In the genomic region with DNA sequence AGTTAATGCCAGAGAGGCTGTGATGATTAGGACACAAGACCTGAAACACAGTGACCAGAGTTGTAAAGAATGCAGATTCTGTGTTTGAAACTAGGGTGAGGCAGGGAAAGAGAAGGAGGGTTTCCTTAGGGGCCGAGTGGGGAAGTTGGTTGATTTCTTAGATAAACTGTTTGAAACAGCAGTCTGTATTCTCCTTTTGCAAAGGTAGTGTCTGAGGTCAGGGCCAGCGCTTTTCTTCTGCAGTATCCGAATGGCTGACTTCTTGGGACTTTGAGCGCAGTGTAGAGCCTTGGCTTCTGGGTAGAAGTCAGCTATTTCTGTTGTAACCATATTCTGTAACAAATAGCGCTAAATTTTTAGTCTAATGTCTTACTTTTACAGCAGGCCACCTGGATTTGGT, we compare ENCODE assay signal across 24 mouse cellular contexts.
DNase-seq lines count a peak whose midpoint lies in the region; ATAC-seq and TF ChIP-seq lines count a peak whose summit lies in the region.
"Had no signal": no experiment of that assay in that cellular context is flagged by ENCODE, and none has a peak within 500 bp of the region (broad histone marks: within the 10 kb centered on the region; RNA-seq: fewer than 3 reads in every experiment).

No protein-coding gene starts in this region.

- peaks cover 15% of the 10 kb centered on the region for H3K4me1 ChIP-seq in heart, embryonic 10.5 days
- H3K4me1 ChIP-seq in midbrain, embryonic 10.5 days, result peaks cover 5% of the 10 kb centered on the region; the same call in 1 of the 2 replicates
- H3K4me1 ChIP-seq in midbrain, embryonic 16.5 days (ENCODE audit: control insufficient read depth, insufficient read depth, low read length), result no peaks in the 10 kb centered on the region
- H3K4me1 ChIP-seq in CH12.LX (ENCODE audit: control insufficient read depth in 1 of 2, insufficient read depth in 2 of 2) (peaks cover 14 to 24% of the 10 kb centered on the region in 2 experiments), MEL (ENCODE audit: control insufficient read depth in 1 of 2, insufficient read depth in 2 of 2, low read length in 2 of 2) (peaks cover 11 to 14% of the 10 kb centered on the region in 2 experiments)

- in situ Hi-C loops in CH12.LX (cut with MboI; ENCODE audit: low pct_ligation_motif_present, low pct_unique_long_range_greater_than_20kb, low sequenced_read_pairs), result no loop called here

- dilution Hi-C loops in CH12.LX (cut with MboI; ENCODE audit: extremely low pct_ligation_motif_present, extremely low pct_unique_long_range_greater_than_20kb, low sequenced_read_pairs), result no loop called here

- H3K36me3 ChIP-seq in heart, embryonic 10.5 days, result no peaks in the 10 kb centered on the region
- H3K36me3 ChIP-seq in midbrain, embryonic 10.5 days, result no peaks in the 10 kb centered on the region
- H3K36me3 ChIP-seq in midbrain, embryonic 16.5 days (ENCODE audit: control insufficient read depth, insufficient read depth, low read length), result no peaks in the 10 kb centered on the region
- H3K36me3 ChIP-seq in CH12.LX (replicated peaks in 1 of 2; ENCODE audit: control insufficient read depth in 1 of 2, insufficient read depth in 1 of 2, low read length in 1 of 2) (no peaks in the 10 kb centered on the region), MEL (ENCODE audit: control insufficient read depth in 1 of 2, insufficient read depth in 2 of 2, low read length in 2 of 2) (peaks cover 0 to 15% of the 10 kb centered on the region in 2 experiments; a peak in 2 of 4 replicates)
- H3K36me3 ChIP-seq: G1E had no signal

- TF ChIP-seq CTCF in CH12.LX (conservative IDR thresholded peaks at IDR 0.05 in 1 of 2, IDR thresholded peaks at IDR 0.05 in 1 of 2; ENCODE audit: low read depth in 2 of 2, low read length in 2 of 2) (no peak), MEL (IDR thresholded peaks at IDR 0.05 in 2 of 3, conservative IDR thresholded peaks at IDR 0.05 in 1 of 3; ENCODE audit: control insufficient read depth in 1 of 3, insufficient read depth in 1 of 3, low read depth in 2 of 3, low read length in 3 of 3, poor library complexity in 1 of 3, severe bottlenecking in 1 of 3) (no peak)

- H3K9me3 ChIP-seq in heart, embryonic 10.5 days, result no peaks in the 10 kb centered on the region
- peaks cover 5% of the 10 kb centered on the region; the same call in 1 of the 2 replicates for H3K9me3 ChIP-seq in midbrain, embryonic 10.5 days (replicated peaks)
- H3K9me3 ChIP-seq in midbrain, embryonic 16.5 days (replicated peaks; ENCODE audit: control insufficient read depth, low read length, poor library complexity, severe bottlenecking), result no peaks in the 10 kb centered on the region
- H3K9me3 ChIP-seq in CH12.LX (replicated peaks; ENCODE audit: low read length) (no peaks in the 10 kb centered on the region), MEL (replicated peaks; ENCODE audit: insufficient read depth, low read length) (no peaks in the 10 kb centered on the region)

- no peak overlapping the region for H3K27ac ChIP-seq in heart, embryonic 10.5 days
- H3K27ac ChIP-seq in midbrain, embryonic 10.5 days (replicated peaks), result no peak overlapping the region
- no peak overlapping the region for H3K27ac ChIP-seq in midbrain, embryonic 16.5 days (ENCODE audit: low read length)
- H3K27ac ChIP-seq in CH12.LX (ENCODE audit: insufficient read depth, low read depth) (no peak overlapping the region), MEL (ENCODE audit: control insufficient read depth, low read depth, low read length) (no peak overlapping the region)

- no peak for ATAC-seq in midbrain, embryonic 16.5 days
- ATAC-seq: activated CD4-positive, CD25-positive, alpha-beta regulatory T cell, adult 4 months; CD4-positive, CD25-positive, alpha-beta regulatory T cell, adult 4 months; Patski had no signal

- no peak for TF ChIP-seq RAD21 in CH12.LX (IDR thresholded peaks at IDR 0.05; ENCODE audit: low read depth, low read length)
- no peak for TF ChIP-seq RAD21 in MEL (IDR thresholded peaks at IDR 0.05; ENCODE audit: low read depth, low read length)

- TF ChIP-seq POLR2A in CH12.LX (IDR thresholded peaks at IDR 0.05; ENCODE audit: low read depth, low read length) (no peak), MEL (IDR thresholded peaks at IDR 0.05; ENCODE audit: control insufficient read depth in 1 of 2, insufficient read depth in 1 of 2, low read depth in 1 of 2, low read length in 2 of 2, poor library complexity in 1 of 2) (no peak)

- WGBS in heart, embryonic 10.5 days, result 84% methylated on average over 5 of the region's 5 CpGs
- 92% methylated on average over 5 of the region's 5 CpGs for WGBS in midbrain, embryonic 10.5 days
- 98% methylated on average over 5 of the region's 5 CpGs for WGBS in midbrain, embryonic 16.5 days

- H3K9ac ChIP-seq in midbrain, embryonic 16.5 days (ENCODE audit: low read depth, low read length), result no peak overlapping the region
- H3K9ac ChIP-seq in CH12.LX (ENCODE audit: insufficient read depth, low read depth), result no peak overlapping the region
- no peak overlapping the region for H3K9ac ChIP-seq in MEL (ENCODE audit: control insufficient read depth, low read depth, low read length, poor library complexity, severe bottlenecking)

- no peak for TF ChIP-seq EP300 in CH12.LX (IDR thresholded peaks at IDR 0.05; ENCODE audit: low read length)
- peak; percentile 52 to 57; a peak in 3 of 4 replicates for TF ChIP-seq EP300 in MEL (IDR thresholded peaks at IDR 0.05; ENCODE audit: low read depth in 1 of 2, low read length in 2 of 2)

- H3K27me3 ChIP-seq in heart, embryonic 10.5 days (ENCODE audit: insufficient read depth, poor library complexity, severe bottlenecking), result no peaks in the 10 kb centered on the region; the same call in 1 of the 2 replicates
- no peaks in the 10 kb centered on the region for H3K27me3 ChIP-seq in midbrain, embryonic 10.5 days (ENCODE audit: low read depth, poor library complexity, severe bottlenecking)
- no peaks in the 10 kb centered on the region for H3K27me3 ChIP-seq in midbrain, embryonic 16.5 days (ENCODE audit: control insufficient read depth, insufficient read depth, low read depth, low read length)
- H3K27me3 ChIP-seq in CH12.LX (replicated peaks) (no peaks in the 10 kb centered on the region), MEL (ENCODE audit: control insufficient read depth in 1 of 2, insufficient read depth in 2 of 2, low read length in 2 of 2) (no peaks in the 10 kb centered on the region)
- H3K27me3 ChIP-seq: Patski had no signal

- H3K4me3 ChIP-seq in heart, embryonic 10.5 days, result no peak overlapping the region
- no peak overlapping the region for H3K4me3 ChIP-seq in midbrain, embryonic 10.5 days
- no peak overlapping the region for H3K4me3 ChIP-seq in midbrain, embryonic 16.5 days (ENCODE audit: low read depth, low read length)
- H3K4me3 ChIP-seq in CH12.LX (replicated peaks in 1 of 3; ENCODE audit: low read depth in 2 of 3, low read length in 2 of 3, poor library complexity in 1 of 3), result no peak overlapping the region
- no peak overlapping the region for H3K4me3 ChIP-seq in MEL (ENCODE audit: control insufficient read depth in 1 of 2, insufficient read depth in 1 of 2, low read depth in 2 of 2, low read length in 2 of 2)

- H3K79me2 ChIP-seq in CH12.LX (replicated peaks; ENCODE audit: control insufficient read depth, extremely low read depth, insufficient read depth, poor library complexity, severe bottlenecking) (no peaks in the 10 kb centered on the region), MEL (ENCODE audit: control insufficient read depth, insufficient read depth, low read length, poor library complexity) (no peaks in the 10 kb centered on the region)

- DNase-seq in heart, adult 11 months, result peak; percentile 51
- DNase-seq in heart, embryonic 10.5 days (ENCODE audit: low spot score), result no peak
- DNase-seq in midbrain, embryonic 10.5 days (ENCODE audit: low spot score), result peak; percentile 5
- DNase-seq in CH12.LX (ENCODE audit: extremely low read depth) (no peak), MEL (ENCODE audit: low read depth, low spot score) (peak; percentile 47)
- no peak for DNase-seq in adrenal gland, adult (ENCODE audit: inconsistent age in 2 of 2, low spot score in 1 of 2)
- no peak for DNase-seq in layer of hippocampus, postnatal 10 days (ENCODE audit: low spot score in 2 of 2)
- DNase-seq: adrenal gland, adult 2 months; adrenal gland, adult 8-10 months; adrenal gland, postnatal 10 days; adrenal gland, postnatal 14 days; adrenal gland, postnatal 25 days; adrenal gland, postnatal 36 days; B cell, adult 2 months; cerebellum, adult 11 months; cerebellum, adult 11-12 months; cerebellum, adult 18-20 months; cerebellum, adult 2 months; cerebellum, adult 8-10 months had no signal

- no peak overlapping the region for H3K4me2 ChIP-seq in midbrain, embryonic 16.5 days (ENCODE audit: low read length)
- H3K4me2 ChIP-seq in CH12.LX (ENCODE audit: insufficient read depth, low read depth, poor library complexity, severe bottlenecking), result 0 out of 2 replicates have a peak overlapping the region, but pooled peaks have one; percentile 51

TF ChIP-seq in CH12.LX, 34 proteins besides CTCF, POLR2A, EP300 and RAD21:
- no peak for TF ChIP-seq POLR2AphosphoS2 (IDR thresholded peaks at IDR 0.05; ENCODE audit: low read depth, low read length)
- no peak for TF ChIP-seq ZMIZ1 (IDR thresholded peaks at IDR 0.05; ENCODE audit: low read depth, low read length)
- TF ChIP-seq TBP (conservative IDR thresholded peaks at IDR 0.05; ENCODE audit: low read depth, low read length), result no peak
- TF ChIP-seq UBTF (IDR thresholded peaks at IDR 0.05; ENCODE audit: low read depth, low read length), result no peak

TF ChIP-seq in MEL, 35 proteins besides CTCF, POLR2A, EP300 and RAD21:
- TF ChIP-seq GABPA (IDR thresholded peaks at IDR 0.05; ENCODE audit: low read depth, low read length), result 0 out of 2 replicates have a peak, but pooled peaks have one; percentile 13
- TF ChIP-seq RCOR1 (IDR thresholded peaks at IDR 0.05; ENCODE audit: low read depth, low read length), result 0 out of 2 replicates have a peak, but pooled peaks have one; percentile 17
- TF ChIP-seq NELFE (IDR thresholded peaks at IDR 0.05; ENCODE audit: low read depth, low read length), result no peak
- peak; percentile 47 for TF ChIP-seq TCF12 (IDR thresholded peaks at IDR 0.05; ENCODE audit: low read depth, low read length)
- TF ChIP-seq ETS1 (IDR thresholded peaks at IDR 0.05; ENCODE audit: low read depth, low read length), result 0 out of 2 replicates have a peak, but pooled peaks have one; percentile 43
- peak; percentile 60 for TF ChIP-seq GATA1 (IDR thresholded peaks at IDR 0.05; ENCODE audit: low read depth, low read length)

Comparison
In these comparisons a context has a peak if more than half of its experiments do, and no peak if none do; other contexts are left out.
1. DNase-seq: peak in heart, adult 11 months (single experiment), midbrain, embryonic 10.5 days (single experiment) and MEL (single experiment); none in heart, embryonic 10.5 days (single experiment), CH12.LX (single experiment), adrenal gland, adult (0 of 2) and layer of hippocampus, postnatal 10 days (0 of 2).